Mouse (Mus musculus) lung, embryonic 15.5 days (tissue): Measurements from ENCODE around the gene Git1. TPM values are rescaled to one million over a fixed set of nuclear protein-coding genes. Genes with fewer than 3 reads are reported as not detected.

Experiments
- ATAC-seq: fragments of 200-750 bp; cut with Nextera tagmentation; 2 replicates; pipeline ENCODE4 v1.8.0; 2017; ENCODE audit warnings: moderate number of reproducible peaks, borderline replicate concordance; ENCODE audit not compliant: low FRiP score, low TSS enrichment; ENCODE audit errors: extremely low read depth
- H3K27ac ChIP-seq: fragments of 300-500 bp; sonication (generic); 2 replicates; pipeline ENCODE4 v1.5.1; 2015; ENCODE audit warnings: moderate library complexity, mild to moderate bottlenecking, inconsistent platforms
- H3K27me3 ChIP-seq: fragments of 300-500 bp; sonication (generic); 2 replicates; pipeline ENCODE4 v1.6.1; 2015; ENCODE audit warnings: inconsistent platforms
- H3K36me3 ChIP-seq: fragments of 300-500 bp; sonication (generic); 2 replicates; pipeline ENCODE4 v1.6.1; 2015; ENCODE audit warnings: inconsistent platforms
- H3K4me1 ChIP-seq: fragments of 300-500 bp; sonication (generic); 2 replicates; pipeline ENCODE4 v1.6.1; 2015; ENCODE audit warnings: inconsistent platforms
- H3K4me2 ChIP-seq: fragments of 300-500 bp; sonication (generic); 2 replicates; pipeline ENCODE4 v1.6.1; 2015; ENCODE audit warnings: inconsistent platforms, mild to moderate bottlenecking, moderate library complexity
- H3K4me3 ChIP-seq: fragments of 300-500 bp; sonication (generic); 2 replicates; pipeline ENCODE4 v1.5.1; 2015; ENCODE audit warnings: mild to moderate bottlenecking, inconsistent platforms
- H3K9ac ChIP-seq: fragments of 300-500 bp; sonication (generic); 2 replicates; pipeline ENCODE4 v1.6.1; 2015; ENCODE audit warnings: inconsistent platforms
- H3K9me3 ChIP-seq: fragments of 300-500 bp; sonication (generic); 2 replicates; pipeline ENCODE4 v1.6.1; 2016; ENCODE audit warnings: inconsistent platforms
- WGBS: fragments of 180-500 bp; shearing (Covaris S2); methylation state at CpG from one replicate; pipeline ENCODE4 v1.1.7; 2015; 5-methylcytosine and 5-hydroxymethylcytosine counted together
- polyA plus RNA-seq: library from polyadenylated mRNA; unstranded; fragments of >200 nt; fragmentation: Nextera tagmentation; extraction: Ambion mirVana; gene quantifications from 2 replicates; pipeline ENCODE4 v1.2.1, GENCODE M21; 2015

Git1 gene
- polyA plus RNA-seq, 1 experiment from 2014 or later, result 9.5 TPM

GRCm38 (mm10) chr11:77483510-77484255 lies 9.7 kb upstream of the Git1 start:
- no peaks in the 10 kb centered on the region for H3K36me3 ChIP-seq
- no peak for ATAC-seq
- no peak overlapping the region for H3K27ac ChIP-seq
- H3K9ac ChIP-seq, result no peak overlapping the region
- H3K27me3 ChIP-seq, result no peaks in the 10 kb centered on the region
- 28% methylated on average over 11 of the region's 11 CpGs for WGBS
- no peak overlapping the region for H3K4me3 ChIP-seq
- H3K9me3 ChIP-seq, result no peaks in the 10 kb centered on the region
- peaks cover 44% of the 10 kb centered on the region for H3K4me1 ChIP-seq
- no peak overlapping the region for H3K4me2 ChIP-seq

- Histone ChIP-seq H3K4me3 (no peak overlapping the region), H3K27me3 (no peaks in the 10 kb centered on the region), H3K4me2 (no peak overlapping the region), H3K9me3 (no peaks in the 10 kb centered on the region), H3K27ac (no peak overlapping the region), H3K36me3 (no peaks in the 10 kb centered on the region), H3K9ac (no peak overlapping the region), H3K4me1 (peaks cover 52% of the 10 kb centered on the region)
- ATAC-seq, result no peak
- 57% methylated on average over 6 of the region's 6 CpGs for WGBS
Observed at GRCm38 (mm10) chr11:77485229-77485628, 8.1 kb upstream of the Git1 start.

GRCm38 (mm10) chr11:77486798-77487197 lies 6.6 kb upstream of the Git1 start:
- no peak overlapping the region for H3K4me2 ChIP-seq
- H3K4me1 ChIP-seq, result peaks cover 66% of the 10 kb centered on the region
- WGBS, result 49% methylated on average over 5 of the region's 5 CpGs

GRCm38 (mm10) chr11:77488771-77489581 lies 4.4 kb upstream of the Git1 start:
- no peaks in the 10 kb centered on the region for H3K27me3 ChIP-seq
- peak overlapping the region; percentile 79 for H3K9ac ChIP-seq
- H3K4me3 ChIP-seq, result peak overlapping the region; percentile 89
- no peak for ATAC-seq
- H3K4me2 ChIP-seq, result peak overlapping the region; percentile 92
- H3K36me3 ChIP-seq, result no peaks in the 10 kb centered on the region
- WGBS, result 2% methylated on average over 48 of the region's 55 CpGs
- H3K9me3 ChIP-seq, result no peaks in the 10 kb centered on the region
- no peak overlapping the region for H3K27ac ChIP-seq
- peaks cover 72% of the 10 kb centered on the region for H3K4me1 ChIP-seq

More at GRCm38 (mm10) chr11:77486798-77487197, 6.6 kb upstream of the Git1 start:
- Histone ChIP-seq H3K27me3 (no peaks in the 10 kb centered on the region), H3K9me3 (no peaks in the 10 kb centered on the region), H3K36me3 (no peaks in the 10 kb centered on the region), H3K4me3 (no peak overlapping the region), H3K27ac (0 out of 2 replicates have a peak overlapping the region, but pooled peaks have one; percentile 15), H3K9ac (no peak overlapping the region)
- ATAC-seq, result no peak

GRCm38 (mm10) chr11:77489591-77490235 lies 3.6 kb upstream of the Git1 start, which contains the start of gene Ankrd13b:
Gene Ankrd13b, minus strand, starts transcription at chr11:77489678.
- Histone ChIP-seq H3K36me3 (no peaks in the 10 kb centered on the region), H3K9me3 (no peaks in the 10 kb centered on the region), H3K4me3 (peak within 1 kb of the TSS; percentile 89), H3K4me1 (peaks cover 79% of the 10 kb centered on the region), H3K4me2 (peak within 1 kb of the TSS; percentile 92), H3K9ac (peak within 1 kb of the TSS; percentile 79), H3K27ac (peak within 1 kb of the TSS; percentile 59; the same call in 1 of the 2 replicates), H3K27me3 (no peaks in the 10 kb centered on the region)
- 0 out of 2 replicates have a peak, but pooled peaks have one; percentile 23 for ATAC-seq
- under 1% methylated on average over 73 of the region's 87 CpGs for WGBS

GRCm38 (mm10) chr11:77490451-77490850 lies 2.9 kb upstream of the Git1 start:
- no peak overlapping the region for H3K9ac ChIP-seq

GRCm38 (mm10) chr11:77491123-77491501 lies 2.2 kb upstream of the Git1 start:
- Histone ChIP-seq H3K4me2 (peak overlapping the region; percentile 92), H3K9ac (peak overlapping the region; percentile 46), H3K4me1 (peaks cover 81% of the 10 kb centered on the region), H3K36me3 (no peaks in the 10 kb centered on the region), H3K4me3 (peak overlapping the region; percentile 95), H3K27me3 (no peaks in the 10 kb centered on the region), H3K9me3 (no peaks in the 10 kb centered on the region), H3K27ac (peak overlapping the region; percentile 96)
- WGBS, result under 1% methylated on average over 13 of the region's 13 CpGs
- ATAC-seq, result peak; percentile 72

More at GRCm38 (mm10) chr11:77490451-77490850, 2.9 kb upstream of the Git1 start:
- H3K4me2 ChIP-seq, result peak overlapping the region; percentile 92
- H3K27ac ChIP-seq, result no peak overlapping the region
- no peaks in the 10 kb centered on the region for H3K36me3 ChIP-seq
- H3K4me3 ChIP-seq, result no peak overlapping the region
- no peaks in the 10 kb centered on the region for H3K27me3 ChIP-seq
- 73% methylated on average over 6 of the region's 6 CpGs for WGBS
- H3K9me3 ChIP-seq, result no peaks in the 10 kb centered on the region
- peaks cover 80% of the 10 kb centered on the region for H3K4me1 ChIP-seq
- no peak for ATAC-seq

- peaks cover 80% of the 10 kb centered on the region for H3K4me1 ChIP-seq
- H3K27me3 ChIP-seq, result no peaks in the 10 kb centered on the region
- peak overlapping the region; percentile 96 for H3K27ac ChIP-seq
- no peaks in the 10 kb centered on the region for H3K9me3 ChIP-seq
- peak overlapping the region; percentile 95 for H3K4me3 ChIP-seq
- H3K36me3 ChIP-seq, result no peaks in the 10 kb centered on the region
- WGBS, result 0% methylated on average over 23 of the region's 23 CpGs
- peak overlapping the region; percentile 92 for H3K4me2 ChIP-seq
- ATAC-seq, result peak; percentile 73
- peak overlapping the region; percentile 46 for H3K9ac ChIP-seq
Observed at GRCm38 (mm10) chr11:77491502-77492291, 1.7 kb upstream of the Git1 start.

GRCm38 (mm10) chr11:77492311-77492871 lies 971 bp upstream of the Git1 start:
- Histone ChIP-seq H3K4me2 (peak overlapping the region; percentile 92), H3K4me3 (peak overlapping the region; percentile 95), H3K27ac (peak overlapping the region; percentile 96), H3K4me1 (peaks cover 80% of the 10 kb centered on the region), H3K36me3 (no peaks in the 10 kb centered on the region), H3K9ac (peak overlapping the region; percentile 46), H3K27me3 (no peaks in the 10 kb centered on the region), H3K9me3 (no peaks in the 10 kb centered on the region)
- no peak for ATAC-seq
- under 1% methylated on average over 18 of the region's 18 CpGs for WGBS

- Histone ChIP-seq H3K4me2 (peak overlapping the region; percentile 92), H3K36me3 (no peaks in the 10 kb centered on the region), H3K27me3 (no peaks in the 10 kb centered on the region), H3K27ac (peak overlapping the region; percentile 96), H3K9me3 (no peaks in the 10 kb centered on the region), H3K4me3 (peak overlapping the region; percentile 95), H3K9ac (peak overlapping the region; percentile 88), H3K4me1 (peaks cover 79% of the 10 kb centered on the region)
- under 1% methylated on average over 32 of the region's 32 CpGs for WGBS
- peak; percentile 73 for ATAC-seq
Observed at GRCm38 (mm10) chr11:77492911-77493332, 440 bp upstream of the Git1 start.

- Histone ChIP-seq H3K27me3 (no peaks in the 10 kb centered on the region), H3K4me2 (peak overlapping the region; percentile 92), H3K27ac (peak overlapping the region; percentile 86), H3K36me3 (peaks cover 1% of the 10 kb centered on the region; the same call in 1 of the 2 replicates), H3K4me3 (peak overlapping the region; percentile 95), H3K9ac (peak overlapping the region; percentile 88), H3K9me3 (no peaks in the 10 kb centered on the region), H3K4me1 (peaks cover 72% of the 10 kb centered on the region)
- 15% methylated on average over 4 of the region's 4 CpGs for WGBS
- no peak for ATAC-seq
Observed at GRCm38 (mm10) chr11:77494344-77494676, 948 bp downstream of the Git1 start.
